Mouse (Mus musculus): ENCODE results near the gene Dnajc11. TPM values are rescaled to one million over a fixed set of nuclear protein-coding genes. Genes with fewer than 3 reads are reported as not detected.

The Dnajc11 gene
- total RNA-seq, 2 experiments from 2014 or later: 55.1 to 70.9 TPM

- no peak for DNase-seq (ENCODE audit: extremely low spot score in 1 of 2, low spot score in 2 of 2)
- intact Hi-C loops (cut with DNase I): no loop called here
Observed at GRCm38 (mm10) chr4:151975441-151975840, 42.0 kb downstream of the Dnajc11 start.

- DNase-seq (ENCODE audit: extremely low spot score in 1 of 2, low spot score in 2 of 2): peak; percentile 81 to 87
- intact Hi-C loops (cut with DNase I): no loop called here
Observed at GRCm38 (mm10) chr4:151977748-151978147, 44.3 kb downstream of the Dnajc11 start.

- no peak for DNase-seq (ENCODE audit: extremely low spot score in 1 of 2, low spot score in 2 of 2)
- intact Hi-C loops (cut with DNase I): loop anchor here (5.0 kb wide), 1 partner anchor 52 kb away; no protein-coding TSS in a partner anchor
Observed at GRCm38 (mm10) chr4:151980699-151981098, 47.2 kb downstream of the Dnajc11 start.

GRCm38 (mm10) chr4:151981363-151981762 is 47.9 kb downstream of the Dnajc11 start:
- intact Hi-C loops (cut with DNase I): loop anchor here (5.0 kb wide), 1 partner anchor 51 kb away; no protein-coding TSS in a partner anchor
- DNase-seq (ENCODE audit: extremely low spot score in 1 of 2, low spot score in 2 of 2): peak; percentile 79 to 80

GRCm38 (mm10) chr4:151983043-151983442 is 49.6 kb downstream of the Dnajc11 start:
- intact Hi-C loops (cut with DNase I): loop anchor here (5.0 kb wide), 1 partner anchor 49 kb away; no protein-coding TSS in a partner anchor

GRCm38 (mm10) chr4:151983560-151983959 is 50.1 kb downstream of the Dnajc11 start:
- no peak for DNase-seq (ENCODE audit: extremely low spot score in 1 of 2, low spot score in 2 of 2)
- intact Hi-C loops (cut with DNase I): loop anchor here (5.0 kb wide), 1 partner anchor 49 kb away; no protein-coding TSS in a partner anchor

More at GRCm38 (mm10) chr4:151983043-151983442, 49.6 kb downstream of the Dnajc11 start:
- no peak for DNase-seq (ENCODE audit: extremely low spot score in 1 of 2, low spot score in 2 of 2)

GRCm38 (mm10) chr4:151985886-151986285 is 52.4 kb downstream of the Dnajc11 start:
- intact Hi-C loops (cut with DNase I): no loop called here
- DNase-seq (ENCODE audit: extremely low spot score in 1 of 2, low spot score in 2 of 2): no peak

GRCm38 (mm10) chr4:151986650-151987049 is 53.2 kb downstream of the Dnajc11 start:
- DNase-seq (ENCODE audit: extremely low spot score in 1 of 2, low spot score in 2 of 2): no peak
- intact Hi-C loops (cut with DNase I): no loop called here

GRCm38 (mm10) chr4:151988014-151988341 is 54.5 kb downstream of the Dnajc11 start:
- no peak for DNase-seq (ENCODE audit: extremely low spot score in 1 of 2, low spot score in 2 of 2)
- intact Hi-C loops (cut with DNase I): no loop called here

GRCm38 (mm10) chr4:151988342-151989109 is 55.0 kb downstream of the Dnajc11 start, which contains the start of gene Thap3:
TSS of gene Thap3 (minus strand) at chr4:151988997.
- intact Hi-C loops (cut with DNase I): no loop called here
- peak in 1 of 2 experiments; percentile 89 for DNase-seq (ENCODE audit: extremely low spot score in 1 of 2, low spot score in 2 of 2)

GRCm38 (mm10) chr4:151989110-151989488 is 55.6 kb downstream of the Dnajc11 start:
- no peak for DNase-seq (ENCODE audit: extremely low spot score in 1 of 2, low spot score in 2 of 2)
- intact Hi-C loops (cut with DNase I): no loop called here

- intact Hi-C loops (cut with DNase I): no loop called here
- no peak for DNase-seq (ENCODE audit: extremely low spot score in 1 of 2, low spot score in 2 of 2)
Observed at GRCm38 (mm10) chr4:151992091-151992490, 58.6 kb downstream of the Dnajc11 start.

GRCm38 (mm10) chr4:151993035-151993434 is 59.5 kb downstream of the Dnajc11 start:
- DNase-seq (ENCODE audit: extremely low spot score in 1 of 2, low spot score in 2 of 2): no peak
- intact Hi-C loops (cut with DNase I): no loop called here

- intact Hi-C loops (cut with DNase I): no loop called here
- peak in 1 of 2 experiments; percentile 70 for DNase-seq (ENCODE audit: extremely low spot score in 1 of 2, low spot score in 2 of 2)
Observed at GRCm38 (mm10) chr4:151994228-151995171, 61.0 kb downstream of the Dnajc11 start.

- peak in 1 of 2 experiments; percentile 78 for DNase-seq (ENCODE audit: extremely low spot score in 1 of 2, low spot score in 2 of 2)
- intact Hi-C loops (cut with DNase I): no loop called here
Observed at GRCm38 (mm10) chr4:151995371-151996172, 62.1 kb downstream of the Dnajc11 start.

GRCm38 (mm10) chr4:151996173-151996950 is 62.9 kb downstream of the Dnajc11 start, which contains the start of gene Phf13:
TSS of gene Phf13 (minus strand) at chr4:151996258.
- intact Hi-C loops (cut with DNase I): no loop called here

GRCm38 (mm10) chr4:151996951-151997222 is 63.4 kb downstream of the Dnajc11 start:
- no peak for DNase-seq (ENCODE audit: extremely low spot score in 1 of 2, low spot score in 2 of 2)
- intact Hi-C loops (cut with DNase I): no loop called here

More at GRCm38 (mm10) chr4:151996173-151996950, 62.9 kb downstream of the Dnajc11 start, which contains the start of gene Phf13:
- peak; percentile 99 for DNase-seq (ENCODE audit: extremely low spot score in 1 of 2, low spot score in 2 of 2)

- intact Hi-C loops (cut with DNase I): no loop called here
- no peak for DNase-seq (ENCODE audit: extremely low spot score in 1 of 2, low spot score in 2 of 2)
Observed at GRCm38 (mm10) chr4:151997701-151998100, 64.2 kb downstream of the Dnajc11 start.

Data from left cerebral cortex, postnatal 10 days (tissue).